Mouse (Mus musculus) NIH3T3 (cell line): ENCODE results near the gene Nprl2.

Source experiments
- DNase-seq: peaks from one replicate; pipeline ENCODE4 v3.0.0-alpha.2; 2012; ENCODE audit warnings: low read depth

The Nprl2 gene

DNA sequence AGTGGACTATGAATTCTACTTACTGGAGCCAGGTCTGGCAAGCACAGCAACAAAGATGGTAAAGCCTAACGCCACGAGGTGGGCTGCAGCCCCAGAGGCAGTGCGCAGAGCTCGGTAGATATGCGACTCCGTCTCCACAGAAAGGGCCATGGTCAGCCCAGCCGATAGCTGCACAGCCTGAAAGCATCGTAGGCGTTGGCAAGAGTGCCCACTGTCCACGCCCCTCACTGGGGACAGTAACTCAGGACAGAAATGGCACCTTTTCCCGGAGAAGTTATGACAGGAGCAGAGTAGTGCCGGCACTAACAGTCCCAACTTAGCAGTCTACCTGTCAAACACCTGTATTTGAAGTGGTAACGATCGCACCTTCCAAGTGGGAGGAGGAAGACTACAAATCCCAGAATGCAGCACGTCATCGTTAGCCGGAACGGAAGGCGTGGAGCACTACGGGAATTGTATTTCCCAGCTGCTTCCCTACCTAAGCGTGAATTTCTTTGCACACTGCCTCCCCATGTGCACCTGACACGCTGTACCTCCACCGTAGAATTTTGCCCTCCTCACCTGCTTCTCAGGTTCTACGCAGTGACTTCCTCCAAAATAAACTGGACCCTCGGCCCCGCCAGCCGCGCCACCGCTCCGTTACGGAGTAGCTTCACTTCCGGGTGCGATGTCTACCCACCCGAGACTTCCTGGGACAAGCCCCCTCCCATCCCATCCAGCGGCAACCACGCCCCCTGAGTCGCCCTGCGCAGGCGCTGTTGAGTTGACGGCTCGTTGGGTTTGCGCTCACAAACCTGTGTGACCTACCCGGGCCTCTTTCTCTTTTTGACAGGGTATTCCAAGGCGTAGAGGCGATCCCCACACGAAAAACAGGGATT, at the start of gene Nprl2, which contains the start of gene Cyb561d2:
Gene Nprl2 (plus strand): TSS at position 753 of the 878 bp plus-strand sequence.
Gene Cyb561d2 (minus strand): TSS at position 720 of the 878 bp plus-strand sequence.
- peak; percentile 94 for DNase-seq

GRCm38 (mm10) chr9:107493511-107493910, 48.5 kb upstream of the Nprl2 start:
- DNase-seq: peak; percentile 13

DNA sequence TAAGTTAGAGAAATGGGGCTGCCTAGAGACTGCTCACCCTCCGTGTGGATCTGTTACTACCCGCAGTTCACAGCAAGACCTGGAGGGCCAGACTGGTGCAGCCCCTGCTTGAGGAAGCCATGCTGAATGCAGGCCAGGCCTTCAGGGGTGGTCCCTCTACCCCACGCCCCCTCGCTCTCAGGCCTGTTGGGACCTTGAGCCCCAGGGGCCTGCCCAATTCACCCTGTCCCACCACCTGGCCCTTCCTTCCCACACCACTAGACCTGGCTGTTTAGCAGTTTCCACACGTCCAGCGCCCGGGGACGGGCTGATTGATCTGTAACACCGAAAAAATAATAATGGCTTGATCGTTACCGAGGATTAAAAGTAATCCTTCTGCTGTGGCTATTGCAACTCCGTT, 47.8 kb upstream of the Nprl2 start:
- no peak for DNase-seq

DNA sequence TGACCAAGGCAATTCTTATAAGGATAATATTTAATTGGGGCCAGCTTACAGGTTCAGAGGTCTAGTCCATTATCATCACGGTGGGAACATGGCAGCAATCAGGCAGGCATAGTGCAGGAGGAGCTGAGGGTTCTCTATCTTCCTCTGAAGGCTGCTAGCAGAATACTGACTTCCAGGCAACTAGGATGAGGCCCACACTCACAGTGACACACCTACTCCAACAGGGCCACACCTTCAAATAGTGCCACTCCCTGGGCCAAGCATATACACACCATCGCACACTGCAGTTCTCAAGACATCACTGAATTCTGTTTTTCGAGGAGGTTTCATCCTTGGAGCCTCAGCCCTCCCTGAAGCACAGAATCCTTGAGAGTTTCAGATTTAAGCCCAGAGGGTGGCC, 45.7 kb upstream of the Nprl2 start:
- DNase-seq: no peak

DNA sequence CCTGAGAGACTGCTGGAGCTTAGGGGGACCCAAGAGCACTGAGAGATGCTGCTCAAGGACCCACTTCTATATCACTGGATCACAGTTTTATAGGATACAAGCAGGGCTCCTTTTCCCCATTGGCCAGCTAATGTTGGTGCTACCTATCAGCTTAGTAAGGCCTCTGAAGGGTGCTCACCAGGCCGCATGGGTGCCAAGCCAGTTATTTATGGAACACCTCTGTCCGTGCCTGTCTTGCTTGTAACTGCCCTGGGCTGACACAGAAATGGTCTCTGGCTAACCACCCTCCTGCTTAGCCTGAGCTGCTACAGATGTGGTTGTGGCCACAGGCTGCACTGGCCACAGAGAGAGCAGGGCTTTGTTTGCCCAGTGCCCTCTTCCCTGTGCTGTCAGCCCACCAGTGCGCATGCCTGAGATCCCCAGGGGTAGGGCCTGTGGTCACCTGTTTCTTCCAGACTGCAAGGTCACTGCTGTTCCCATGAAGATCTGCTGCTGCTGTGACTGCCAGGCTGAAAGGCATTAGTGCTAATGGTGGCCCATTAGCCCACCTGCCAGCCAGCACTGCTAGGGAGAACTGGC, 41.2 kb upstream of the Nprl2 start:
- DNase-seq: no peak

GRCm38 (mm10) chr9:107502131-107502846, 39.7 kb upstream of the Nprl2 start:
- DNase-seq: no peak

GRCm38 (mm10) chr9:107504662-107505537, 37.1 kb upstream of the Nprl2 start:
- DNase-seq: peak; percentile 16

GRCm38 (mm10) chr9:107508266-107508665, 33.8 kb upstream of the Nprl2 start:
- DNase-seq: no peak

GRCm38 (mm10) chr9:107510384-107511100, 31.5 kb upstream of the Nprl2 start:
- DNase-seq: no peak

- DNase-seq: no peak
Measured at GRCm38 (mm10) chr9:107511436-107511835, 30.6 kb upstream of the Nprl2 start.

GRCm38 (mm10) chr9:107512326-107512725, 29.7 kb upstream of the Nprl2 start:
- DNase-seq: no peak

- peak; percentile 81 for DNase-seq
Measured at GRCm38 (mm10) chr9:107514303-107514955, 27.6 kb upstream of the Nprl2 start.

DNA sequence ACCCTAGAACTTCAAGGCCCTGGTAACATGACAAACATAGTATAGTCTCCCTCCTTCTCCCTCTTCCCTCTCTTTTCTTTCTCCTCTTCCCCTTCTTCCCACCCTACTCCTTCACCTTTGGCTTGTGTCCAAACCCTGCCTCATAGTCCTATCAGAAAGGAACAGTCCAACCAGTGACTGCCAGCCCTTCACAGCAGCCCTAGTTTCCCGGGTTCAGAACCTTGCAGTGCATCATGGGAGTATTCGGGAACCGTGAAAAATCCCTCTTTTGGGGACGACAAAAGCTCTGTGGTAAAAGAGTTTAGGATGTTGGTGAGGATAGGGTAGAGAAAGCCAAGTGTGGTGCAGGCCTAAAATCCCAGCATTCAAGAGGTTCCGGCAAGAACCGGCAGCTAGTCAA, 21.7 kb upstream of the Nprl2 start:
- DNase-seq: no peak

- DNase-seq: no peak
Measured at GRCm38 (mm10) chr9:107521190-107521589, 20.8 kb upstream of the Nprl2 start.

DNA sequence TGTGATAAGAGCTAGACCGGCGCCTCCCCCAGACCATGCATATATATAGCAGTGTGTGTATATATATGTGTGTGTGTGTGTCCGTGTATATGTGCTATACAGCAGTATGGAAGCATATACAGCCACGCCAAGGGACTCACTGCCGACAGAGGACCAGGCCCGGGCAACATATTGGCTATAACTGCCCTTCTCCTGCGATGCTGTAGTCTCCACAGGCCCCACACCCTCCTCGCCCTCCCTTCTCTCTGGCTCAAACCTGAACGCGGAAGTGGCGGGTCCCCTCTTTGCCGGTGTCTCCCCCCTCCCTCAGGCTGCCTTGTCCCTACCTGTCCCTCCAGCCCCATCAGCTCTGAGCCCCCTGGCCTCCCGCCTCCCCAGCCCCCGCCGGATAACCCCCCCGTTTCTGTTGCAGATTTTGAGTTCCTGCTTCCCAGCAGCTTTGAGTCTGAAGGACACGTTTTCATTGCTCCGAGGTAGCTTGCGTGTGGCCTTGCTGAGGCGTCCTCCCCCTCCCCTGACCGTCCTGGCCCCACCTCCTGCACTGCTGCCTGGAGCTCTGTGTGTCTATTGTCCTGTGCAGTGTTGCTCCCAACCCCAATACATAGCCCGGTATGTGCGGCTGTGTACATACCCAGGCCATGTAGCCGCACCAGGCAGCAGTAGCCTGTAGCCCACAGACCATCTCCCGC, 20.2 kb upstream of the Nprl2 start:
- DNase-seq: no peak

DNA sequence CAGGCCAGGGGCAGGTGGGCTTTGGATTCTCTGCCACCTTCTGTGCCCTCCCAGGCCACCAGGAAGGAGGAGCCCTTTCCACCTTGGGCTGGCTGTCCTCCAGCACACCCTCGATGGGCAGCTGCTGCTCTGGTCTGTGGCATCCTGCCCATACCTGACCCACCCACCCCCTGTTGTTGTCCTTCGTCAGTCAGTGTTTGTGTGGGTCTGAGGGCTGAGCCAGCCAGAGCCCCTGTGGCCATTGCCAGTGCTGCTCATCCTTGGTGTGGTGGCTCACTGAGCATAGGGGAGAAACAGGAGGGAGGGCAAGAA, 19.7 kb upstream of the Nprl2 start:
- DNase-seq: no peak

GRCm38 (mm10) chr9:107526198-107527026, 15.6 kb upstream of the Nprl2 start:
- DNase-seq: no peak

GRCm38 (mm10) chr9:107533791-107534407, 8.1 kb upstream of the Nprl2 start, which contains the start of gene Tmem115:
Gene Tmem115 (plus strand): TSS chr9:107533945.
- DNase-seq: peak; percentile 95
